ENCODE assay signal across 23 mouse cellular contexts in genomic region chr14:121270490-121270889, GRCm38 (mm10).
DNase-seq lines count a peak whose midpoint lies in the region; ATAC-seq and TF ChIP-seq lines count a peak whose summit lies in the region.
"Had no signal": no experiment of that assay in that cellular context is flagged by ENCODE, and none has a peak within 500 bp of the region (broad histone marks: within the 10 kb centered on the region; RNA-seq: fewer than 3 reads in every experiment).

No protein-coding gene starts in this region.

- no peak overlapping the region for H3K4me2 ChIP-seq in heart, embryonic 11.5 days
- no peak overlapping the region for H3K4me2 ChIP-seq in heart, postnatal 0 days (ENCODE audit: low read depth, low read length)
- H3K4me2 ChIP-seq in neural tube, embryonic 15.5 days = no peak overlapping the region
- H3K4me2 ChIP-seq: hindbrain, embryonic 12.5 days; limb, embryonic 15.5 days; lung, embryonic 14.5 days had no signal

- H3K36me3 ChIP-seq in heart, embryonic 11.5 days (ENCODE audit: control insufficient read depth, insufficient read depth, low read length) = peaks cover 25% of the 10 kb centered on the region
- peaks cover 26% of the 10 kb centered on the region for H3K36me3 ChIP-seq in heart, postnatal 0 days (replicated peaks; ENCODE audit: control insufficient read depth, insufficient read depth, low read length)
- peaks cover 44% of the 10 kb centered on the region for H3K36me3 ChIP-seq in neural tube, embryonic 15.5 days

- TF ChIP-seq EP300 in heart, postnatal 0 days (IDR thresholded peaks at IDR 0.05; ENCODE audit: low read depth) = no peak

- no peak overlapping the region for H3K4me3 ChIP-seq in heart, embryonic 11.5 days (ENCODE audit: low read depth, low read length)
- no peak overlapping the region for H3K4me3 ChIP-seq in heart, postnatal 0 days (ENCODE audit: low read depth, low read length)
- H3K4me3 ChIP-seq in neural tube, embryonic 15.5 days (replicated peaks) = no peak overlapping the region
- H3K4me3 ChIP-seq: hindbrain, embryonic 12.5 days; limb, embryonic 15.5 days had no signal

- no peaks in the 10 kb centered on the region for H3K27me3 ChIP-seq in heart, embryonic 11.5 days (ENCODE audit: control insufficient read depth, insufficient read depth, low read length)
- H3K27me3 ChIP-seq in heart, postnatal 0 days (ENCODE audit: control insufficient read depth, insufficient read depth, low read length) = no peaks in the 10 kb centered on the region
- no peaks in the 10 kb centered on the region for H3K27me3 ChIP-seq in neural tube, embryonic 15.5 days (replicated peaks)
- H3K27me3 ChIP-seq: hindbrain, embryonic 12.5 days; limb, embryonic 15.5 days had no signal

- ATAC-seq in heart, embryonic 11.5 days (replicated peaks; ENCODE audit: insufficient number of reproducible peaks, low FRiP score, low TSS enrichment) = no peak
- peak; percentile 85 for ATAC-seq in heart, postnatal 0 days (ENCODE audit: insufficient read depth, low read depth)
- 0 out of 2 replicates have a peak, but pooled peaks have one; percentile 25 for ATAC-seq in megakaryocyte, adult 5-6 weeks (ENCODE audit: poor library complexity, severe bottlenecking)
- no peak for ATAC-seq in neural tube, embryonic 15.5 days (ENCODE audit: low FRiP score)
- ATAC-seq: forebrain, embryonic 16.5 days; inflammation-experienced regulatory T-cells, adult 6 months had no signal

- H3K9me3 ChIP-seq in heart, embryonic 11.5 days (replicated peaks; ENCODE audit: control insufficient read depth, low read length) = no peaks in the 10 kb centered on the region
- H3K9me3 ChIP-seq in heart, postnatal 0 days (replicated peaks; ENCODE audit: control insufficient read depth, low read length) = no peaks in the 10 kb centered on the region
- H3K9me3 ChIP-seq in neural tube, embryonic 15.5 days (replicated peaks) = no peaks in the 10 kb centered on the region
- H3K9me3 ChIP-seq: hindbrain, embryonic 12.5 days; limb, embryonic 15.5 days had no signal

- no peak for TF ChIP-seq CTCF in heart, postnatal 0 days (IDR thresholded peaks at IDR 0.05; ENCODE audit: low read depth)

- peaks cover 16% of the 10 kb centered on the region; the same call in 1 of the 2 replicates for H3K4me1 ChIP-seq in heart, embryonic 11.5 days (ENCODE audit: control insufficient read depth, insufficient read depth, low read length)
- H3K4me1 ChIP-seq in heart, postnatal 0 days (ENCODE audit: control insufficient read depth, insufficient read depth) = peaks cover 11% of the 10 kb centered on the region
- no peaks in the 10 kb centered on the region for H3K4me1 ChIP-seq in neural tube, embryonic 15.5 days
- H3K4me1 ChIP-seq: hindbrain, embryonic 12.5 days; limb, embryonic 15.5 days had no signal

- WGBS in heart, embryonic 11.5 days (ENCODE audit: insufficient replicate concordance) = 45% methylated on average over 6 of the region's 6 CpGs
- 25% methylated on average over 6 of the region's 6 CpGs for WGBS in heart, postnatal 0 days
- WGBS in neural tube, embryonic 15.5 days = 90% methylated on average over 6 of the region's 6 CpGs

- H3K27ac ChIP-seq in heart, embryonic 11.5 days (ENCODE audit: low read depth, low read length) = peak overlapping the region; percentile 31
- H3K27ac ChIP-seq in heart, postnatal 0 days (ENCODE audit: low read depth) = peak overlapping the region; percentile 84
- no peak overlapping the region for H3K27ac ChIP-seq in neural tube, embryonic 15.5 days (replicated peaks)
- H3K27ac ChIP-seq: hindbrain, embryonic 12.5 days; kidney, postnatal 0 days; limb, embryonic 15.5 days; liver, embryonic 14.5 days had no signal

- DNase-seq in cerebellum, postnatal 10 days = peak; percentile 60
- DNase-seq in cerebellum, postnatal 25 days = no peak
- DNase-seq in heart, postnatal 25 days (ENCODE audit: low spot score) = no peak
- DNase-seq in heart, postnatal 0 days (ENCODE audit: low spot score) = peak; percentile 84
- no peak for DNase-seq in heart, postnatal 36 days
- DNase-seq: adrenal gland, postnatal 36 days; cerebellum, adult 18-20 months; gastrocnemius, postnatal 36 days; kidney, adult 2 months; layer of hippocampus, adult 9-11 months; lung, embryonic 14.5 days; lung, postnatal 36 days; midbrain, embryonic 14.5 days; right cerebral cortex, postnatal 14 days had no signal

- intact Hi-C loops in heart, postnatal 25 days (cut with DNase I) = loop anchor here (10.0 kb wide), 1 partner anchor 314 kb away; no protein-coding TSS in a partner anchor
- intact Hi-C loops in heart, postnatal 36 days (cut with DNase I) = loop anchor here (10.0 kb wide), 1 partner anchor 304 kb away; no protein-coding TSS in a partner anchor

- no peak overlapping the region for H3K9ac ChIP-seq in heart, embryonic 11.5 days (ENCODE audit: low read depth, low read length)
- H3K9ac ChIP-seq in heart, postnatal 0 days (replicated peaks; ENCODE audit: low read depth, low read length) = no peak overlapping the region
- no peak overlapping the region for H3K9ac ChIP-seq in neural tube, embryonic 15.5 days (replicated peaks)
- H3K9ac ChIP-seq: hindbrain, embryonic 12.5 days; limb, embryonic 15.5 days; liver, embryonic 14.5 days; lung, embryonic 14.5 days had no signal

Comparison
In these comparisons a context has a peak if more than half of its experiments do, and no peak if none do; other contexts are left out.
1. DNase-seq: peak in cerebellum, postnatal 10 days (2 of 2) and heart, postnatal 0 days (single experiment); none in cerebellum, postnatal 25 days (0 of 2), heart, postnatal 25 days (single experiment) and heart, postnatal 36 days (0 of 2).
2. ATAC-seq: peak in heart, postnatal 0 days (single experiment) and megakaryocyte, adult 5-6 weeks (single experiment); none in heart, embryonic 11.5 days (single experiment) and neural tube, embryonic 15.5 days (single experiment).